Mouse (Mus musculus): ENCODE results near the gene Pan2. TPM values are rescaled to one million over a fixed set of nuclear protein-coding genes. Genes with fewer than 3 reads are reported as not detected.

Pan2 gene
- polyA plus RNA-seq, 1 experiment: 67.5 TPM

DNA sequence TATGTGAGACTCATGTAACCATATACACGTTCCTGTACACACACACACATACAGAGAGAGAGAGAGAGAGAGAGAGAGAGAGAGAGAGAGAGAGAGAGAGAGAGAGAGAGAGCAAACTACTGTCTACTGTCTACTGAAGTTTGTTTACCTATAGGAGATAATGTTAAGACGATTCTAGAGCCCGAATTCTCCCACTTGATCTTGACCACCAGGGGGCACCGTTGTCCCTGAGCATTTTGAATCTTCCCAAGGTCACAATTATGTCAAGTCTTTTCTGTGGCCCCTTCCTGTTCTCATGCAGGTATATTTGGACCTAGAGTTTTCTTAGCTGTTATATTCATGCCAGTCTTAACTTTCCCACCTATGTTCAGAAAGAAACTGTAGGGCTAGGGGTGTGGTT lies 32.4 kb downstream of the Pan2 start:
- no peaks in the 10 kb centered on the region for H3K36me3 ChIP-seq (ENCODE audit: control insufficient read depth, insufficient read depth, low read length)
- H3K4me3 ChIP-seq (ENCODE audit: control insufficient read depth, insufficient read depth, low read length): no peak overlapping the region
- no peaks in the 10 kb centered on the region for H3K4me1 ChIP-seq (replicated peaks; ENCODE audit: control insufficient read depth, insufficient read depth, low read length)
- no peak for TF ChIP-seq CTCF (IDR thresholded peaks at IDR 0.05; ENCODE audit: borderline replicate concordance, control insufficient read depth, extremely low read depth, insufficient read depth, low read length, poor library complexity)
- TF ChIP-seq POLR2A (IDR thresholded peaks at IDR 0.05; ENCODE audit: control insufficient read depth, extremely low read depth, insufficient read depth, low read length, poor library complexity): no peak
- H3K27ac ChIP-seq (ENCODE audit: control insufficient read depth, insufficient read depth, low read length): no peak overlapping the region
- WGBS: under 1% methylated on average over 4 of the region's 4 CpGs
- no peaks in the 10 kb centered on the region for H3K27me3 ChIP-seq (ENCODE audit: control insufficient read depth, insufficient read depth, low read length)
- DNase-seq: peak; percentile 86

DNA sequence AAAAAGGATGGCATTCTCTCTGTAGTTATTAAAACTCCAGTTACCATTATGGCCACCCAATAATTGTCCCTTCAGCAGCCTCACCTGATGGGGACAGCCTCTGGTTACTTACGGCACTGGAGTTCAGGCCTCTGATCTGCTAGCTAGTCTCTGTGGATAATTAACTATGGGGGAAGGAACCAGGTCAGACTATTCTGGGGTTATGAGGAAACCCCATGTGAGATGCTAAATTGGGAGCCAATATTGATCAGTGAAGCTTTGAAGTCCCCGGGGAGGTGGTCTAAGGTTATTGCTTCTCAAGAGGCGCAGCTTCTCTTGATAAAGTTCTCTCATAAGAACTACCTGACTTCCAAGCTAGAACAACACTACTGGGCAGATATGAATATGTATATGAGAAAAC lies 33.1 kb downstream of the Pan2 start:
- WGBS: 98% methylated on average over 3 of the region's 3 CpGs
- Histone ChIP-seq H3K27ac (ENCODE audit: control insufficient read depth, insufficient read depth, low read length) (no peak overlapping the region), H3K36me3 (ENCODE audit: control insufficient read depth, insufficient read depth, low read length) (no peaks in the 10 kb centered on the region), H3K27me3 (ENCODE audit: control insufficient read depth, insufficient read depth, low read length) (no peaks in the 10 kb centered on the region), H3K4me3 (ENCODE audit: control insufficient read depth, insufficient read depth, low read length) (no peak overlapping the region), H3K4me1 (replicated peaks; ENCODE audit: control insufficient read depth, insufficient read depth, low read length) (no peaks in the 10 kb centered on the region)
- DNase-seq: no peak
- no peak for TF ChIP-seq CTCF (IDR thresholded peaks at IDR 0.05; ENCODE audit: borderline replicate concordance, control insufficient read depth, extremely low read depth, insufficient read depth, low read length, poor library complexity)
- TF ChIP-seq POLR2A (IDR thresholded peaks at IDR 0.05; ENCODE audit: control insufficient read depth, extremely low read depth, insufficient read depth, low read length, poor library complexity): no peak

DNA sequence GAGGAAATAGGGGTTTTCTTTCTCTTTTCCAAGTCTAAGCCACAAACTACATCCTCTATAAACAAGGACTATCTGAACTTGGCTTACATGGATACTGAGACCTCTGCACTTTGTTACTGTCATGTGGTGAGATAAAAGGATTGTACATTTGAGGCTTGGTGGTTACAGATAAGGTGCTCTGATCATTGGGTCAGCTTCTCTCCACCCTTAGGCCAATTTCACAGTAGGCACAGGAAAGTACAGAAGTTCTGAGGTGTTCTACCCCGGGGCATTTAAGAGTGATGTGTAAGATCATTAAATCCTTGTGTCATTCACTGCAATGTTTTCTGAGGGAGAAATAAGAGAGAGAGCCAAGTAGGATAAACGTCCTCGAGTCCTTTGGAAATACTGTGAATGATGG lies 33.5 kb downstream of the Pan2 start:
- no peaks in the 10 kb centered on the region for H3K4me1 ChIP-seq (replicated peaks; ENCODE audit: control insufficient read depth, insufficient read depth, low read length)
- DNase-seq: no peak
- H3K27ac ChIP-seq (ENCODE audit: control insufficient read depth, insufficient read depth, low read length): no peak overlapping the region
- H3K4me3 ChIP-seq (ENCODE audit: control insufficient read depth, insufficient read depth, low read length): no peak overlapping the region
- 84% methylated on average over 3 of the region's 3 CpGs for WGBS
- TF ChIP-seq CTCF (IDR thresholded peaks at IDR 0.05; ENCODE audit: borderline replicate concordance, control insufficient read depth, extremely low read depth, insufficient read depth, low read length, poor library complexity) (no peak), POLR2A (IDR thresholded peaks at IDR 0.05; ENCODE audit: control insufficient read depth, extremely low read depth, insufficient read depth, low read length, poor library complexity) (no peak)
- H3K27me3 ChIP-seq (ENCODE audit: control insufficient read depth, insufficient read depth, low read length): no peaks in the 10 kb centered on the region
- no peaks in the 10 kb centered on the region for H3K36me3 ChIP-seq (ENCODE audit: control insufficient read depth, insufficient read depth, low read length)

DNA sequence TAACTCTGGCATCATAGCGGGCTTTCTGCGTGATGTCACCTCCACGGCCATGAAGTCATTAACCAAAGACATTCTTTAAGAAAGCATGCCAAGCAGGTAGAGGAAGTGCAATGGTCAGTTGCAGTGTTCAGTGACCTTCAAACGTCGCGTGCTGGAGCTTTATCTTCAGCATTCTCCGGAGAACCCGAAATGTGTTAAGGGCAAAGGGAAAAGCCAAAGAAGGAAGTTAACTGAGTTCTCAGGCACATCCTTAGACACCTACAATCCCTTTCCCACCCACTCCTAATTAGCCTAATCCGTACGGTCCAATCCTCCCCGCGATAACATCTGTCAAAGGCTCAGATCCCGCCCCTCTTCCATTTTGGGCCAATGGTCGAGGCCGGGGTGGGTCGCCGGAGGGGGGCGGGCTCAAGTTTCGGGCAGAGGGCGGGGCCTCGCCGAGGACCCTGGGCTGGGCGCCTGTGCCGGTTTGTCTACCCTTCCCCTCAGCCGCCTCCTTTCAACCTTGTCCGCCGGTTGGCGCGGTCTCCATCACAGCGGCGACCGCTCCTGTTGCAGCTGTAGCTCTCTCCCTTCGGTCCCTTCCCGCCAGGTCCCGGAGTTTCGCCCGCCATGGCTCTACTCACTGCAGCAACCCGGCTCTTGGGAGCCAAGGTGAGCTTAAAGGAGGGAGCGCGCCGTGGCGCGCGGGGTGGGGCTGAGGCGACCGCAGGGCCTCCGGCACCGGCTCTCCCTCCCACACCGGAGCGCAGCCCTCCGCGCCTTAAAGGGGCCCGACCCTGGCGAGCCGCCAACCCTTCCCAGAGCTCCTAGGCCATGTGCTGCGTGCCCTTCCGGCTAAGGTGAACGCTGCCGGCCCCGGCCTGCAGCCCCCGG lies 34.4 kb downstream of the Pan2 start, which contains the start of gene Cs:
Cs (plus strand) TSS at position 429 of the 876 bp plus-strand sequence.
- peak within 1 kb of the TSS; percentile 82 for H3K27ac ChIP-seq (ENCODE audit: control insufficient read depth, insufficient read depth, low read length)
- TF ChIP-seq POLR2A (IDR thresholded peaks at IDR 0.05; ENCODE audit: control insufficient read depth, extremely low read depth, insufficient read depth, low read length, poor library complexity) (0 out of 2 replicates have a peak, but pooled peaks have one; percentile 30), CTCF (IDR thresholded peaks at IDR 0.05; ENCODE audit: borderline replicate concordance, control insufficient read depth, extremely low read depth, insufficient read depth, low read length, poor library complexity) (peak; percentile 59; the same call in 1 of the 2 replicates)
- under 1% methylated on average over 61 of the region's 61 CpGs for WGBS
- peak; percentile 97 for DNase-seq
- peak within 1 kb of the TSS; percentile 76 for H3K4me3 ChIP-seq (ENCODE audit: control insufficient read depth, insufficient read depth, low read length)
- H3K36me3 ChIP-seq (ENCODE audit: control insufficient read depth, insufficient read depth, low read length): no peaks in the 10 kb centered on the region
- H3K4me1 ChIP-seq (replicated peaks; ENCODE audit: control insufficient read depth, insufficient read depth, low read length): no peaks in the 10 kb centered on the region
- H3K27me3 ChIP-seq (ENCODE audit: control insufficient read depth, insufficient read depth, low read length): no peaks in the 10 kb centered on the region

DNA sequence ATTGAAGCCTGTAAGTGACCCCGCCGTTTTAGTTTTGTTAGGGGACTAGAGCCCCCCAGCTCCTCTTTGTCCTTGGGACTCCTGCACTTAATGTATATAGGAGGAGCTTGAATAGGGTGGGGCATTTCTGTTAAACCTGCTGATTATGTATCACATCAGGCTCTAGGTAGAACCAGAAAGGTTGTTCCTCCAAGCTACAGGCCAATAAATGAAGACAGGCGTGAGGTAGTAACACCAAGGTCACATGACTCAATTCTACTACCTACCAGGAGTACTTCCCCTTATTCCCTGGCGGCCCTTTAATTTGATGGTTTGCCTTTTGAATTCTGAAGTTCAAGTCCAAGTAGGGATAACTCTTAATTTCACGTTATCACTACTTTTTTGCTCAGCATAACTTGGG lies 35.3 kb downstream of the Pan2 start:
- Histone ChIP-seq H3K36me3 (ENCODE audit: control insufficient read depth, insufficient read depth, low read length) (no peaks in the 10 kb centered on the region), H3K27ac (ENCODE audit: control insufficient read depth, insufficient read depth, low read length) (no peak overlapping the region), H3K4me1 (replicated peaks; ENCODE audit: control insufficient read depth, insufficient read depth, low read length) (no peaks in the 10 kb centered on the region), H3K27me3 (ENCODE audit: control insufficient read depth, insufficient read depth, low read length) (no peaks in the 10 kb centered on the region), H3K4me3 (ENCODE audit: control insufficient read depth, insufficient read depth, low read length) (peak overlapping the region; percentile 73)
- TF ChIP-seq CTCF (IDR thresholded peaks at IDR 0.05; ENCODE audit: borderline replicate concordance, control insufficient read depth, extremely low read depth, insufficient read depth, low read length, poor library complexity) (no peak), POLR2A (IDR thresholded peaks at IDR 0.05; ENCODE audit: control insufficient read depth, extremely low read depth, insufficient read depth, low read length, poor library complexity) (no peak)
- DNase-seq: no peak
- 5% methylated on average over 5 of the region's 5 CpGs for WGBS

DNA sequence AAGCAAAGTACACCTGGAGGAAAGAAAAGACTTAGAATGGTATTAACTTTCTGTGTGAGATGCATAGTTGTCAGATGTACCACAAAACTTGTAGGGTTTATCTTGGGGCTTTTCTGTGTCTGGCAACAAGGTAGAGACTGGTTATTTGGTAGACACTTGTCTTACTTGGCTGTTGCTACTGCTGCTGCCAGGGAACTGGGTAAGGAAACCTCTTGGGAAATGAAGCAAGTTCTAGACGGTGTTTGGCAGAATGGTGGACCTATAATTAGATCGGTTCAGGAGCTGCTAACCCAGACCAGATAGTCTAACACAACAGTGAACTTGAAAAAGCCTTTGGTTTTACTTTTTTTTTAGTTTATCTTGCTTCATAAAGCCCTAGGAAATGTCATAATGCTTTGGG lies 35.8 kb downstream of the Pan2 start:
- H3K27ac ChIP-seq (ENCODE audit: control insufficient read depth, insufficient read depth, low read length): no peak overlapping the region
- no peak overlapping the region for H3K4me3 ChIP-seq (ENCODE audit: control insufficient read depth, insufficient read depth, low read length)
- H3K4me1 ChIP-seq (replicated peaks; ENCODE audit: control insufficient read depth, insufficient read depth, low read length): no peaks in the 10 kb centered on the region

More for the DNA sequence above, 35.8 kb downstream of the Pan2 start:
- no peak for TF ChIP-seq CTCF (IDR thresholded peaks at IDR 0.05; ENCODE audit: borderline replicate concordance, control insufficient read depth, extremely low read depth, insufficient read depth, low read length, poor library complexity)
- DNase-seq: no peak
- no peaks in the 10 kb centered on the region for H3K36me3 ChIP-seq (ENCODE audit: control insufficient read depth, insufficient read depth, low read length)
- H3K27me3 ChIP-seq (ENCODE audit: control insufficient read depth, insufficient read depth, low read length): no peaks in the 10 kb centered on the region
- WGBS: 83% methylated on average over 2 of the region's 2 CpGs
